Mouse (Mus musculus): Measurements from ENCODE around the gene Wbp11. TPM values are rescaled to one million over a fixed set of nuclear protein-coding genes. Genes with fewer than 3 reads are reported as not detected.

Wbp11 gene
- polyA plus RNA-seq, 1 experiment from 2014 or later: 60.4 TPM

DNA sequence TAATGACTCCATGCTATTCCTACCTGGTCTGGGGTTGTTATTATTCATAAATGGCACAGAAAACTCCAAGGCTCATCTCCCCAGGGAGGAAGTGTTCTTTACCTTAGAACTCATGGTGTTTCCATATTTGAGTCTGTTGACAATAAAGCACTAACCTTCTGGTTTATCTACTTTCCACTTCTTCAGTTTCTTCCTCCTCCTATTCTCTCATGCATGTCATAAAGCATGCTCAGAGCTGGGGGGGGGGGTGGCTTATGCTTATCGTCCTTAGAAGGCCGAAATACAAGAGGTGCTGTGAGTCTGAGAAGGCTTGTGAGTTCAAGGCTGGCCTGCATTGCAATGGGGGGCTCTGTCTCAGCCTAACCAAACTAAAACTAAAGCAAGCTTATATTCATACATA, 27.1 kb upstream of the Wbp11 start:
- Histone ChIP-seq H3K4me1 (replicated peaks) (peaks cover 47% of the 10 kb centered on the region), H3K9ac (no peak overlapping the region), H3K4me3 (peak overlapping the region; percentile 43; the same call in 1 of the 2 replicates), H3K4me2 (peak overlapping the region; percentile 64), H3K27me3 (no peaks in the 10 kb centered on the region), H3K27ac (peak overlapping the region; percentile 95; the same call in 1 of the 2 replicates), H3K36me3 (no peaks in the 10 kb centered on the region), H3K9me3 (replicated peaks) (no peaks in the 10 kb centered on the region)
- ATAC-seq (replicated peaks; ENCODE audit: insufficient number of reproducible peaks, insufficient read depth, low FRiP score, low read depth): no peak
- WGBS: 51% methylated on average over 2 of the region's 2 CpGs

DNA sequence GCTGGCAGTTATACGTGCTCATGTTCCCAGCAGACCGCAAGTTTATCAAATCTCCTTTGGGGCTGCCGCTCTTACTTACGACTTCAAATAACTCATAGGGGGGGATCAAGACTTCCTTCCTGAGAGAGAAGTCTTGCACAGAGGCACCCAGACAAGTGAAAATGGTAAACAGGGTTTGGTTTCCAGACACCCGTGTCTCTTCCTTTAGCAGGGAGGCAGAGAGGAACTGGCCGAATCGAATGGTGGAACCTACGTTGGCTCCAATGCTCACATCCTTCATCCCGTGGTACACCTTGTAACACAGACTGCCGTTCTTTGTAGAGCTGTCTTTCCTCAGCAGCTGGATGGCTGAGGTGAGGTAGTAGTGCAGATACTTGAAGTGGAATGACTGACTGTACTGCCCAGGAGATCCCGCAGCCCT, 26.3 kb upstream of the Wbp11 start:
- WGBS: 69% methylated on average over 11 of the region's 11 CpGs
- Histone ChIP-seq H3K4me1 (replicated peaks) (peaks cover 39% of the 10 kb centered on the region), H3K4me3 (no peak overlapping the region), H3K27ac (peak overlapping the region; percentile 95; the same call in 1 of the 2 replicates), H3K27me3 (no peaks in the 10 kb centered on the region), H3K9ac (no peak overlapping the region), H3K9me3 (replicated peaks) (no peaks in the 10 kb centered on the region), H3K4me2 (peak overlapping the region; percentile 64; the same call in 1 of the 2 replicates), H3K36me3 (no peaks in the 10 kb centered on the region)
- ATAC-seq (replicated peaks; ENCODE audit: insufficient number of reproducible peaks, insufficient read depth, low FRiP score, low read depth): no peak

DNA sequence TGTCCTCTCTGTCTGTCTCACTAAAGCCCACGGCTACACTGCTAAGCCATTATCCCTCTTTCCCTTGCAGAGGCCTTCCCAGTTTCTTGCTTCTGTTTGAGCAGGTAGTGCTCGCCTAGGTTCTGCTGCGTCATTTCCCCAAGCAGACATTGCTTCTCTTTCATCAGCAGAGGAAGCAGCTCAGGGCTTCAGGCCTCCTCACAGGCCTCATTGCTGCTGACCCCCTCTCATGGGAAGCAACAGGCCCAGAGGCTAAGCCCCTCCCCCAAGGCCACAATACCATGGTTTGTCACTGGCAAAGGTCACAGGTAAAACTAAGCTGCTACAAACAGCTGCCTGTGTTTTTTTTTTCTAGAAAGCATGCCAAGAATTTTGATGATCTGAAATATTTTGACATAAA, 24.7 kb upstream of the Wbp11 start:
- Histone ChIP-seq H3K27ac (peak overlapping the region; percentile 34; the same call in 1 of the 2 replicates), H3K9me3 (replicated peaks) (no peaks in the 10 kb centered on the region), H3K4me2 (no peak overlapping the region), H3K9ac (no peak overlapping the region), H3K4me3 (no peak overlapping the region), H3K4me1 (replicated peaks) (peaks cover 26% of the 10 kb centered on the region), H3K27me3 (no peaks in the 10 kb centered on the region), H3K36me3 (no peaks in the 10 kb centered on the region)
- ATAC-seq (replicated peaks; ENCODE audit: insufficient number of reproducible peaks, insufficient read depth, low FRiP score, low read depth): no peak
- 57% methylated on average over 3 of the region's 3 CpGs for WGBS

DNA sequence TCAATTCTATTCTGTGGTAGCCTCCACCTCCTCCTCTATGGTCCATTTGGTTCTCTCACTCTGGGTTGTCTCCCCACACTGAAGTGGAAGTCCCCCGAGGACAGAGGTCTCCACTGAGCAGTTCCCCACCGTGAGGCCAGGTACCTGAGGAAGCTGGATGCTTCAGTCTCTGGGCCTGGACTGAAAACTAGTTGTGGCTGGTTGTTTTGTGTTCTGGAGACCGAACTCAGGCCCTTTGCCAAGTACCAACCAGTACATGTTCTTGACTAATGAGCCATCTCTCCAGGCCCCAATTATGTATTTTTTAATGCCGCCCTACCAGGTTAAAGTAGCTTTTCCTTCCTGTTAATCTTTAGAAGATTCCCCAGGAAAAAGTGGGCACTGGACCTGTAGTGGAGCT, 24.3 kb upstream of the Wbp11 start:
- WGBS: 86% methylated on average over 4 of the region's 4 CpGs
- Histone ChIP-seq H3K4me2 (no peak overlapping the region), H3K36me3 (no peaks in the 10 kb centered on the region), H3K4me3 (no peak overlapping the region), H3K27me3 (no peaks in the 10 kb centered on the region), H3K9ac (no peak overlapping the region), H3K9me3 (replicated peaks) (no peaks in the 10 kb centered on the region), H3K4me1 (replicated peaks) (peaks cover 21% of the 10 kb centered on the region), H3K27ac (peak overlapping the region; percentile 34; the same call in 1 of the 2 replicates)
- ATAC-seq (replicated peaks; ENCODE audit: insufficient number of reproducible peaks, insufficient read depth, low FRiP score, low read depth): no peak

DNA sequence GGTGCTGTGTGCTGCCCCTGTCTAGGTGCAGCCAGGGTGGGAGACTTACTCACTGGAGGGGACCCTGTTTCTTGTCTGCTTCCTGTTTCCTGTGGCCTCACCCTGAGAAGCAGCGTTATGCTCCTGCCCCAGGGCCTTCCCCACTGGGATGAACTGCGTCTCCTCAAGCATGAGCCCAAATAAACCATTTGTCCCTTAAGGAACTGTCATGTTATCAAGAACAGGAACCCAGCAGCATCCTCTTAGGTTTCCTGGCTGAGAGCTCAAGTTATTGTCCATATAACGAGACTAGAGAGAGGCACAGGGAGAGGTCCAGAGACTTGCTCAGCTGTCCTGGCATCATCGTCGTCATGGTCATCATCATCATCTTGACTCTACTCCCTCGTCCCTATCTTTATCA, 22.2 kb upstream of the Wbp11 start:
- Histone ChIP-seq H3K27ac (no peak overlapping the region), H3K4me3 (no peak overlapping the region), H3K4me1 (replicated peaks) (peaks cover 7% of the 10 kb centered on the region), H3K9me3 (replicated peaks) (no peaks in the 10 kb centered on the region), H3K4me2 (no peak overlapping the region), H3K9ac (no peak overlapping the region), H3K36me3 (no peaks in the 10 kb centered on the region), H3K27me3 (no peaks in the 10 kb centered on the region)
- 62% methylated on average over 6 of the region's 6 CpGs for WGBS
- no peak for ATAC-seq (replicated peaks; ENCODE audit: insufficient number of reproducible peaks, insufficient read depth, low FRiP score, low read depth)

DNA sequence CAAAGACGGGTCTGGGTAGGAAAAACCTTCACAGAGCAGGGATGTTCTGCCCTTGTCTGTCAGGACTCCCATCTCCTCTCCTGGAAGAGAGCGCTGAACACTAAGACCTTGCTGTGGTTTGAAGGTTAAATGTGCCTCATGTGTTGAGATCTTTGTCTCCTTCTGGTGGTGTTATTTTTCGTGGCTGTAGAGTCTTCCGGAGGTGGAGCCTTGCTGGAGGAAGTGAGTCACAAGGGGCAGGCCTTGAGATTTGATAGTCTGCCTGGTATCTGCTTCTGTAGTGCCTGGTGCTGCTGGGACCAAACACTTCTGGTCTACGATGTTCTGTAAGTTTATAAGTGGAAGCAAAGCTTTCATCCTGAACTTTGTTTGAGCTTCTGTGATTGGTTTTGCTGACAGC, 20.9 kb upstream of the Wbp11 start:
- ATAC-seq (replicated peaks; ENCODE audit: insufficient number of reproducible peaks, insufficient read depth, low FRiP score, low read depth): no peak
- Histone ChIP-seq H3K36me3 (no peaks in the 10 kb centered on the region), H3K27me3 (no peaks in the 10 kb centered on the region), H3K9me3 (replicated peaks) (no peaks in the 10 kb centered on the region), H3K4me2 (no peak overlapping the region), H3K9ac (no peak overlapping the region), H3K27ac (no peak overlapping the region), H3K4me1 (replicated peaks) (peaks cover 4% of the 10 kb centered on the region), H3K4me3 (no peak overlapping the region)
- 84% methylated on average over 5 of the region's 5 CpGs for WGBS

DNA sequence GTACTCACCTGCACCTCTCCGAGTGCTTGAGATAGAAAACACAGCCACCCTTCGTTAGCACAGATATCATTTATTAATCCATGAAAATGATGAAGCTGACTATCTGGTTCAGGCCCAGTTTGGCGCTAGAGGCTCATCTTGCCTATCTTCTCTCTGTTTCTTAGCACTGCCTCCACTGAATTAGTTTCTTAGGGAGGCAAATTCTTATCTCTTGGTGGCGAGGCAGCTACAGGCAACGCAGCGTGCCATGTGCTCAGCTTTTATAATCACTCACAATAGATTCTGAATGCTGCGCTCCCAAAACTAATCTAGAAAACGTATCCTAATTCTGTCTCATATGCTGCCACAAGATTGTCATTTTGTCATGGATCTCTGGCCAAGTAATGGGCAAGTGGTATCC, 20.4 kb upstream of the Wbp11 start:
- H3K36me3 ChIP-seq: no peaks in the 10 kb centered on the region
- no peaks in the 10 kb centered on the region for H3K9me3 ChIP-seq (replicated peaks)
- no peak overlapping the region for H3K4me2 ChIP-seq
- WGBS: 77% methylated on average over 8 of the region's 8 CpGs
- peaks cover 4% of the 10 kb centered on the region for H3K4me1 ChIP-seq (replicated peaks)
- ATAC-seq (replicated peaks; ENCODE audit: insufficient number of reproducible peaks, insufficient read depth, low FRiP score, low read depth): no peak
- no peak overlapping the region for H3K4me3 ChIP-seq
- H3K27ac ChIP-seq: no peak overlapping the region
- no peak overlapping the region for H3K9ac ChIP-seq
- no peaks in the 10 kb centered on the region for H3K27me3 ChIP-seq

DNA sequence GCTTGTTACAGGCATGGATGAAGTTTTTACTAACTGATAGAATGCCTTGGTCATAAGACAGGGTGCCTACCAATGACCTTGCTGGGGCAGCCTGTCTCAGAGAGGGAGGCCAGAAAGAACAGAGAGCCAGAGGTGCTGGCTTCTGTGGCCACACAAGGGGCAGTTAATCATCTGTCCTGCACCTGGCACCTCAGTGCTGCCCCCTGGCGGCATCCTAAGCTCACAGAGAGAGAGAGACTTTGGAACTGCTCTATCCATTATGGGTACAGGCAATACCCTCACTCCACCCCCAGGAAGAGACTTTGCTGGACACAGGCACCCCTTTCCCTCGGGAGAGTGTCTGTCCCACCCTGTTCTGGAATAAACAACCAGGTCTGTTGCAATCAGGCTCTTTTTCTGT, 19.8 kb upstream of the Wbp11 start:
- Histone ChIP-seq H3K4me1 (replicated peaks) (peaks cover 3% of the 10 kb centered on the region), H3K27me3 (no peaks in the 10 kb centered on the region), H3K4me2 (no peak overlapping the region), H3K36me3 (no peaks in the 10 kb centered on the region), H3K27ac (no peak overlapping the region), H3K9ac (no peak overlapping the region), H3K9me3 (replicated peaks) (no peaks in the 10 kb centered on the region), H3K4me3 (no peak overlapping the region)
- 34% methylated on average over 2 of the region's 2 CpGs for WGBS
- ATAC-seq (replicated peaks; ENCODE audit: insufficient number of reproducible peaks, insufficient read depth, low FRiP score, low read depth): no peak

DNA sequence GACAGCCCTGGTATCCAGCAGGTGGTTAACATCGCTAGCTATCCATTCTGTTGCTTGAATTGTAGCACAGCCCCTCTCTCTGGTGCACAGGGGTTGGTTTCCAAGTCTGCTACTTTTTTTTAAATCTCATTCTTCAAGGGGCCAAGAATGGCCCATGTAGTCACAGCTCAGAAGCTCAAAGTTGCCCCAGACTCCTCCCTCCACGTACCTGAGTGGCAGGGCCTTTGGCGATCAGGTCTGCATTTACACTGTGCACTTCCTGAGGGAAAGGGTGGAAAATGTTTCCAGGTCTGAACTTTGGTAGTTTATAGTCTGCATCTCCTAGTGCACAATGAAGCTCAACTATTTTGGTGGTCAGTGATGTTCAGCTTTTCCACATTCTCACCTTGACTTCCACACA, 19.2 kb upstream of the Wbp11 start:
- H3K4me1 ChIP-seq (replicated peaks): no peaks in the 10 kb centered on the region
- WGBS: 88% methylated on average over 3 of the region's 3 CpGs
- no peaks in the 10 kb centered on the region for H3K36me3 ChIP-seq
- H3K27ac ChIP-seq: no peak overlapping the region
- H3K9me3 ChIP-seq (replicated peaks): no peaks in the 10 kb centered on the region
- no peak for ATAC-seq (replicated peaks; ENCODE audit: insufficient number of reproducible peaks, insufficient read depth, low FRiP score, low read depth)
- H3K4me2 ChIP-seq: no peak overlapping the region
- no peak overlapping the region for H3K9ac ChIP-seq
- no peak overlapping the region for H3K4me3 ChIP-seq
- H3K27me3 ChIP-seq: no peaks in the 10 kb centered on the region

DNA sequence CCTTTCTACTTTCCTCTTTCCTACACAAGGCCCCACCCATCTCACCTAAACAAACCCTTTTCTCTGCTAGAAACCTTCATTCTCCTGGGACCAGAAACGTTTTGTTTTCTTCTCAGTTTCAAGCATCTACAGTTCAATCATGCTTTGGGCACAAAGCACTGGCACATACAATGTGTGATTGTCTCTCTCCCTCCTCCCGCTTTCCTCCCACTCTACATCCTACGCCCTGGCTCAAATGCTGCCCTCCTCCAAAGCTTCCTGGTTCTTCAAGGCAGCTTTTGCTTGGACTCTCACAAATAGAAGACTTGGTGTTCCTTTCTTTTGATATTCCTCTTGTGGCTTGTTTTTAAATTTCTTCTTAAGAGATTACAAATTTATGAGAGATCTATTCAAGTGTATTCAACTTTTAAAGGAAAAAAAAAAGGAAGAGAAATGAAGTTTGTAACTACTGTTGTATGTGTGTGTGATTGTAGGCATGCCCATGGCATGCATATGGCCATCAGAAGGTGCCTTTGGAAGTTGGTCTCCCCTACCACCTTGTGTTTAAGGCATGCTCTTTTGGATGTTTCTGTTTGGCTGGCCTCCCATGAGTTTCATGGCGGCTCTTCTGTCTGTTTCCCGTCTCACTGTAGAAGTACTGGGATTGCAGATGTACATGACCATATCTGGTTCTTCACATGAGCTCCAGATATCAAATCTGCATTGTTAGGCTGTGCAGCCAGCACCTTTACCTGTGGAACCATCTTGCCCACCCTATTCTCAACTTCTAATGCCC, 17.9 kb upstream of the Wbp11 start:
- H3K4me2 ChIP-seq: no peak overlapping the region
- no peaks in the 10 kb centered on the region for H3K36me3 ChIP-seq
- 66% methylated on average over 5 of the region's 5 CpGs for WGBS
- H3K4me3 ChIP-seq: no peak overlapping the region
- no peak overlapping the region for H3K9ac ChIP-seq
- ATAC-seq (replicated peaks; ENCODE audit: insufficient number of reproducible peaks, insufficient read depth, low FRiP score, low read depth): no peak
- no peaks in the 10 kb centered on the region for H3K9me3 ChIP-seq (replicated peaks)
- no peak overlapping the region for H3K27ac ChIP-seq
- no peaks in the 10 kb centered on the region for H3K27me3 ChIP-seq
- no peaks in the 10 kb centered on the region for H3K4me1 ChIP-seq (replicated peaks)

DNA sequence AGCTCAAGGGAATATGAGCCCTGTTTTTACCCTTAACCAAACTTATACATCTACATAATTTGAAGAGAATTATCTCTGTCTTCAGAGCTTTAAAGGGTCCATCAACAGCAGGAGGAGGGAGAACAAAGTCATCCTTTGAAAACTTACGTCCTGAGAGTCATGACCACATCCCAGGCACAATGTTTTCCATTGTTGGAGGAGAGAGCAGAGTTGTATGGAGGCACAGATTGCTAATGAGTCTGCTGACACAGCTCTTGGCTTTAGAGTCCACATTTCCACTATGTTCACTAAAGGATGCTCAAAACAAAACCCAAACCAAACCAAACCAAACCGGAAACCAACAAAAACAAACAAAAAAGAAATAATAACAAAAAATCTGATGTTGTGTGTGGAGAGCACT, 16.9 kb upstream of the Wbp11 start:
- Histone ChIP-seq H3K27me3 (no peaks in the 10 kb centered on the region), H3K4me2 (no peak overlapping the region), H3K27ac (no peak overlapping the region), H3K9ac (no peak overlapping the region), H3K4me1 (replicated peaks) (no peaks in the 10 kb centered on the region), H3K4me3 (no peak overlapping the region), H3K9me3 (replicated peaks) (no peaks in the 10 kb centered on the region), H3K36me3 (no peaks in the 10 kb centered on the region)
- no peak for ATAC-seq (replicated peaks; ENCODE audit: insufficient number of reproducible peaks, insufficient read depth, low FRiP score, low read depth)
- 61% methylated on average over 2 of the region's 2 CpGs for WGBS

DNA sequence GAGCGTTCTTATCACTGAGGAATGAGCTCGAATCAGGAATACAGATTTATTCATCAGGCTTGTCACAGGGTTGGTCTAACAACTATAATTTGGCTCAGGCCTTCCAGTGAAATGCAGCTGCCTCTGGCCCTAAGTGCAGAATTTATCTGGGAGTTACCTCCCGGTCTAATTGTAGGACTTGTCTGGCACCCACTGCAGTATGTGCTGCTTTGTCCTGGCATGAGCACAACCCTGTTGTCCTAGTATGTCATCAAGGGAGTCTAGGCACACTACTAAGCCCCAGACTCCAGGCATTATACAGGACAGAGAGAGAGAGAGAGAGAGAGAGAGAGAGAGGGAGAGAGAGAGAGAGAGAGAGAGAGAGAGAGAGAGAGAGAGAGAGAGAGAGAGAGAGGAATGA, 9.3 kb upstream of the Wbp11 start:
- no peaks in the 10 kb centered on the region for H3K36me3 ChIP-seq
- WGBS: 71% methylated on average over 3 of the region's 3 CpGs
- no peak overlapping the region for H3K4me2 ChIP-seq
- H3K27me3 ChIP-seq: no peaks in the 10 kb centered on the region
- no peaks in the 10 kb centered on the region for H3K9me3 ChIP-seq (replicated peaks)
- no peak overlapping the region for H3K4me3 ChIP-seq
- H3K27ac ChIP-seq: no peak overlapping the region
- H3K9ac ChIP-seq: no peak overlapping the region
- no peaks in the 10 kb centered on the region for H3K4me1 ChIP-seq (replicated peaks)
- no peak for ATAC-seq (replicated peaks; ENCODE audit: insufficient number of reproducible peaks, insufficient read depth, low FRiP score, low read depth)

Measured in heart, embryonic 15.5 days (tissue).